Mouse (Mus musculus): ENCODE results near the gene Arpp19. TPM values are rescaled to one million over a fixed set of nuclear protein-coding genes. Genes with fewer than 3 reads are reported as not detected.

Arpp19 gene
- 160 TPM for polyA plus RNA-seq (2012; fragmentation: generic; extraction: Trizol)

DNA sequence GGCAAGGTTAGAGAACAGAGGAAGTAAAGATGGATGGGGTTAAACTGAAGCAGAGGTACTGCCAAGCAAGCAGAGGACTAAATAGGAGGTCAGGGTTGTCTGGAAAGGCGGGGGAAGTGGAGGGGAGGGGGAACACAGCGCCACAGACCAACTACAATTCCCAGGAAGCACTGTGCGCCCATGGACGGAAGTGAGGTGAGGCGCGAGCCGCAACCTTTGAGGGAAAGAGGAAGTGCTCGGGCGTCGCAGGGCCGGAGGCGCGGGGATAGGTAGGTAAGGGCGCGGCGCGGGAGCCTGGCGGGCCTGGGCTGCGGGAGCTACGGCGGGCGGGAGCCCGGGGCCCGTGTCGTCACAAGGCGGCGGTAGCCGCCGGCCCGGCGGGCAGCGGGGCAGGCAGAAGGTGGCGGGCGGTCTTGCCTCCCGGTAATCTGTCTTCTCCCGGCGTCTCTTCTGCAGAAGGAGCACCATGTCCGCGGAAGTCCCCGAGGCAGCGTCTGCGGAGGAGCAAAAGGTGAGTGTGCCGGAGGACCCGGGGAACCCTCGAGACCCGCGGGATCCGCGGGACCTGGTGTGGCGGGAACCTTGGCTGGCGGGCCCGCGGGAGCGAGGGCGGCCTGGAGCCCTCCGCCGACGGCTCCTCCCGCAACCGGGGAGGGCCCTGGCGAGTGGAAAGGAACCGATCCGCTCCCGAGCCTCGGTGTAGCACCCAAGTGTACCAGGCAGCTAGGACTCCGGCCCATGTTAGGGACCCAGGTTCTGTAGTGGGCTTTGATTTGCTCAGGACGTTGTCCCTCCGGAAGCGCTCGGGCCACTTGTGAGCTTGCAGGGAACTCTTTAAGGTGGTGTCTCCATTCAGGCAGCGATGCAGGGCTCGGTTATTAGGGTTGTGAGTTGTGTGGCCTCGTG, at the start of gene Arpp19:
Gene Arpp19 (plus strand): TSS at position 164 of the 906 bp plus-strand sequence.
- TF ChIP-seq POLR2A (IDR thresholded peaks at IDR 0.05; ENCODE audit: insufficient read length, low read depth) (peak; percentile 75), POLR2AphosphoS2 (IDR thresholded peaks at IDR 0.05; ENCODE audit: insufficient read length, low read depth) (peak; percentile 63), CEBPB (IDR thresholded peaks at IDR 0.05; ENCODE audit: insufficient read depth, poor library complexity, severe bottlenecking) (no peak)
- H3K4me3 ChIP-seq: peak within 1 kb of the TSS; percentile 75
- peaks cover 49% of the 10 kb centered on the region for H3K79me2 ChIP-seq (ENCODE audit: control insufficient read depth, insufficient read depth)
- no peaks in the 10 kb centered on the region for H3K36me3 ChIP-seq (ENCODE audit: control insufficient read depth, insufficient read depth)
- no peaks in the 10 kb centered on the region for H3K27me3 ChIP-seq (ENCODE audit: control insufficient read depth, insufficient read depth, insufficient read length)
- H3K4me2 ChIP-seq (ENCODE audit: low read depth): peak within 1 kb of the TSS; percentile 85
- peak within 1 kb of the TSS; percentile 69 for H3ac ChIP-seq (ENCODE audit: control insufficient read depth, insufficient read length)

DNA sequence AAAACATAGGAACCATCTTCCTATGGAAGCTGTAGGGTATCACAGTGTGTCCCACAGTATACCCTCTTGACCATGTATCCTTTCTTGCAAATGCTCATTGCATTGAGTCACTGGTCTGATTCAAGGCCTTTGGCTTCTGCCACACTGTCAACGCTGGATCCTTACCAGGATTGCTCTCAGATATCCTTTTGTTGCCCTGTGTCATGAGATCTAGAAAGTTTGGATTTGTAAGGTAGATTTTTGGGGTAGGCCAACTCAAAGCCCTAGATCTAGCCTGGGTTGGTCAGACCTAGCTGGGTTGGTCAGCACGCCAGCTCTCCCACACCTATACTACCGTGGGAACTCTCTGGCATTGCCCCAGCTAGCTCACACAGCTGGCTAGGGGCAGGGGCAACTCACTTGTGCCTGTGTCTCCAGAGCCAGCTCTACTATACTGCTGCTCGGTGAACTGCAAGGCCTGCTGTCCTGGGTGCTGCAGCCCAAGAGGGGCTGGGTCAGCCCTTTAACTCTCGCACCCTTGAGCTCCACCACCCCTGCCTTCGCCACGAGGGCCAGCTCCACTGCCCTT, 48.4 kb upstream of the Arpp19 start:
- no peak overlapping the region for H3K4me3 ChIP-seq
- H3K79me2 ChIP-seq (ENCODE audit: control insufficient read depth, insufficient read depth): no peaks in the 10 kb centered on the region
- H3K4me2 ChIP-seq (ENCODE audit: low read depth): no peak overlapping the region
- H3K36me3 ChIP-seq (ENCODE audit: control insufficient read depth, insufficient read depth): no peaks in the 10 kb centered on the region
- TF ChIP-seq CEBPB (IDR thresholded peaks at IDR 0.05; ENCODE audit: insufficient read depth, poor library complexity, severe bottlenecking) (no peak), USF1 (IDR thresholded peaks at IDR 0.05; ENCODE audit: low read depth) (no peak), E2F4 (IDR thresholded peaks at IDR 0.05; ENCODE audit: insufficient read depth) (no peak), MAX (IDR thresholded peaks at IDR 0.05; ENCODE audit: low read depth) (no peak), MYOG (IDR thresholded peaks at IDR 0.05; ENCODE audit: control insufficient read depth in 1 of 3, insufficient read depth in 1 of 3, insufficient read length in 2 of 3, low read depth in 2 of 3) (no peak), SRF (IDR thresholded peaks at IDR 0.05; ENCODE audit: control insufficient read depth, insufficient read length, low read depth) (no peak), TCF12 (IDR thresholded peaks at IDR 0.05; ENCODE audit: insufficient read depth, poor library complexity, severe bottlenecking) (no peak)
- no peak overlapping the region for H3ac ChIP-seq (ENCODE audit: control insufficient read depth, insufficient read length)
- no peaks in the 10 kb centered on the region for H3K27me3 ChIP-seq (ENCODE audit: control insufficient read depth, insufficient read depth, insufficient read length)

DNA sequence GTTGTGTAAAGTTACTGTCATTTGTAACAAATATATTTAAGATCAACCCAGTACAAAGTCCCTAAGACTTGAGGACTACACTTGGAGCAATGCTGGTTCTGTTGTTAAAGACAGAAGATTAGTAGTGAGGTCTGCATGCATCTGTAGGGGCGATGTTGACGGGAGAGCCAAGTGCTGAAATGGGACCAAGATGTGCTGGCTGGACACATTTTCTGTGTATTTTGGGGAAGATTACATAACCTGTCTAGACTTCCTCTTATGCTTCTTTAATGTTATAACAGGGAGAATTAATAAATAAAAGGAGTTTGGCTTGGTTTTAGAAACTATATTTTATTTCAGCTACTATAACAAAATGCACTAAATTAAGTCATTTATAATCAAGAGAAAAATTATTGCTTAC, 47.4 kb upstream of the Arpp19 start:
- Histone ChIP-seq H3K4me2 (ENCODE audit: low read depth) (no peak overlapping the region), H3ac (ENCODE audit: control insufficient read depth, insufficient read length) (no peak overlapping the region), H3K4me3 (no peak overlapping the region), H3K79me2 (ENCODE audit: control insufficient read depth, insufficient read depth) (no peaks in the 10 kb centered on the region), H3K27me3 (ENCODE audit: control insufficient read depth, insufficient read depth, insufficient read length) (no peaks in the 10 kb centered on the region), H3K36me3 (ENCODE audit: control insufficient read depth, insufficient read depth) (no peaks in the 10 kb centered on the region)
- TF ChIP-seq TCF3 (IDR thresholded peaks at IDR 0.05; ENCODE audit: insufficient read length, low read depth) (no peak), CEBPB (IDR thresholded peaks at IDR 0.05; ENCODE audit: insufficient read depth, poor library complexity, severe bottlenecking) (no peak), USF1 (IDR thresholded peaks at IDR 0.05; ENCODE audit: low read depth) (no peak), E2F4 (IDR thresholded peaks at IDR 0.05; ENCODE audit: insufficient read depth) (no peak), TCF12 (IDR thresholded peaks at IDR 0.05; ENCODE audit: insufficient read depth, poor library complexity, severe bottlenecking) (no peak), POLR2AphosphoS2 (IDR thresholded peaks at IDR 0.05; ENCODE audit: insufficient read length, low read depth) (no peak), MYOG (IDR thresholded peaks at IDR 0.05; ENCODE audit: control insufficient read depth in 1 of 3, insufficient read depth in 1 of 3, insufficient read length in 2 of 3, low read depth in 2 of 3) (no peak), REST (IDR thresholded peaks at IDR 0.05; ENCODE audit: insufficient read depth, insufficient read length) (no peak), MYOD1 (IDR thresholded peaks at IDR 0.05; ENCODE audit: control insufficient read depth in 1 of 3, insufficient read length in 2 of 3, low read depth in 2 of 3) (no peak), SRF (IDR thresholded peaks at IDR 0.05; ENCODE audit: control insufficient read depth, insufficient read length, low read depth) (no peak), POLR2A (IDR thresholded peaks at IDR 0.05; ENCODE audit: insufficient read length, low read depth) (no peak), MAX (IDR thresholded peaks at IDR 0.05; ENCODE audit: low read depth) (no peak)

DNA sequence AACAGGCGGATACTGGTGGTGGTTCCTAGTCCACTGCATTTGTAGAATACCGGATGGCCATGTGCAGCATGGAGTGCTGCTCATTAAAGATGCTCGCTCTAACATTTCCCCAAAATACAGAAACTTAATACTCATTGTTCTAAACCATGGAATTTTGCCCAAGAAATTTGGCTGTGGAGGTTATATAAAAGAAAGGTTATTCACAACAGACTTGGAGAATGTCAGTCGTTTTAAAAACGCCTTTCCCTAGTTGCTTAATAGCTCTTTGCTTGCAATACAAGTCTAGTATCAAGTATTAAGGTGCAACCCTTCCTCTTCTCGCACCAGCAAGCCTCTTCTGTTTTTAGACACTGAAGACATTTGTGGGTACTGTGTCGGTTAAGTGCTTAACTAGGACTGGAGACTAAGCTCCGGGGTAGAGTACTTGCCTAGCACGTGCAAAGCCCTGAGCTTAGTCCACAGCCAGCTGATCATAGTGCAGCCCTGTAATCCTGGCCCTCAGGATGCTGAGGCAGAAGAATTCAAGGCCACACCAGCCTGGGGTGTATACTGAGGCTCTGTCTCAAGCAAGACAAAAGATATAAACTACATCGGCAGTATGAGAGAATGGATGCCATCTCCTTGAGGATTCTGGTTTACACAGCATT, 42.7 kb upstream of the Arpp19 start:
- Histone ChIP-seq H3K4me2 (ENCODE audit: low read depth) (no peak overlapping the region), H3K36me3 (ENCODE audit: control insufficient read depth, insufficient read depth) (no peaks in the 10 kb centered on the region), H3ac (ENCODE audit: control insufficient read depth, insufficient read length) (no peak overlapping the region), H3K4me3 (no peak overlapping the region), H3K27me3 (ENCODE audit: control insufficient read depth, insufficient read depth, insufficient read length) (no peaks in the 10 kb centered on the region), H3K79me2 (ENCODE audit: control insufficient read depth, insufficient read depth) (no peaks in the 10 kb centered on the region)
- TF ChIP-seq CEBPB (IDR thresholded peaks at IDR 0.05; ENCODE audit: insufficient read depth, poor library complexity, severe bottlenecking) (no peak), MYOD1 (IDR thresholded peaks at IDR 0.05; ENCODE audit: control insufficient read depth in 1 of 3, insufficient read length in 2 of 3, low read depth in 2 of 3) (no peak), MAX (IDR thresholded peaks at IDR 0.05; ENCODE audit: low read depth) (no peak), E2F4 (IDR thresholded peaks at IDR 0.05; ENCODE audit: insufficient read depth) (no peak), SRF (IDR thresholded peaks at IDR 0.05; ENCODE audit: control insufficient read depth, insufficient read length, low read depth) (no peak), USF1 (IDR thresholded peaks at IDR 0.05; ENCODE audit: low read depth) (no peak), POLR2A (IDR thresholded peaks at IDR 0.05; ENCODE audit: insufficient read length, low read depth) (no peak), REST (IDR thresholded peaks at IDR 0.05; ENCODE audit: insufficient read depth, insufficient read length) (no peak)
